Mouse (Mus musculus) spleen, postnatal 14 days (tissue): ENCODE data around the gene C1d.
A peak's percentile ranks its signal among the peaks of the same experiment; 100 is the strongest.
"Not testable (repeated sequence)": the region's sequence is repeated elsewhere in the genome, so short reads cannot be mapped to it uniquely, and the experiment has no call there.

ENCODE experiments used
- DNase-seq, 2 experiments: peaks; one replicate each; pipeline ENCODE4 v3.0.0; 2021 to 2022; ENCODE audit warnings: low spot score in 2 of 2

Gene C1d

DNA sequence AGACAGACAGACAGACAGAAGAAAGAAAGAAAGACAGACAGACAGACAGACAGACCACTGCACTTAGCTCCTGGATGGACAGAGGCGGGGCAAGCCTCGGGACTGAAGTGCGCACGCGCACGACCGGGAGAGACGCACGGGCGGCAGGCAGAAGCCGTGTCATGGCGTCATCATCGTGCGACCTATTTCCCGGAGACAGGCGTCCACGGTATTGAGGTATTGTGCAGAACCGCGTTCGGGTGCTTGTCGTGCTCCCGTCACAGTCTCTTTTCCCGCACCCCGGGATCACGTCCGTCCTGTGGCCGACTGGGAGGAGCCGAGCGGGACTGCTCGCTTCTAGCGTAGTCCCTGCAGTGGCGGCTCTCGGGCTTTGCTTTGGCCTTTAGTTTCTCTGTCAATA lies at the start of gene C1d:
Gene C1d, plus strand, starts transcription at position 137 of the 400 bp plus-strand sequence.
- peak; percentile 89 to 96 for DNase-seq

- DNase-seq = peak; percentile 90
Observed at GRCm38 (mm10) chr11:17211258-17212140, 45.9 kb upstream of the C1d start, which contains the start of gene Pno1. TSS of gene Pno1 (minus strand) at chr11:17211568.

DNA sequence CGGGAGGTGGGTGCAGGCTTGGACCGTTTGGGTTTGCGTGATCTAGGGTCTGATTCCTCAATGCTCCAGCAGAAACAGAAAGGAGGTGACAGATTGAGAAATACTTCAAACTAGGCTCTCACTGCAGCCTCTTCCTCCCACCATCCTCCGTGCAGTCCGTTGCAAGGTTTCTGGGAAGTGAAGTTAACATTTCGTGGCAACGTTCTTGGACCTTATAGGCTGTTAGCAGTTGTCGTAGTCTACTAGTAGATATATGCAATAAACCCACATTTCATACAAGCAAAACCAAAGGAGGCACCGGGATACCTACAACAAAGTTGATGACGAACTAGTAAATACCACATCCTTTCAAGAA lies 45.3 kb upstream of the C1d start:
- DNase-seq = no peak

GRCm38 (mm10) chr11:17212903-17213509 lies 44.4 kb upstream of the C1d start:
- no peak for DNase-seq

GRCm38 (mm10) chr11:17215475-17215874 lies 41.9 kb upstream of the C1d start:
- no peak for DNase-seq

DNA sequence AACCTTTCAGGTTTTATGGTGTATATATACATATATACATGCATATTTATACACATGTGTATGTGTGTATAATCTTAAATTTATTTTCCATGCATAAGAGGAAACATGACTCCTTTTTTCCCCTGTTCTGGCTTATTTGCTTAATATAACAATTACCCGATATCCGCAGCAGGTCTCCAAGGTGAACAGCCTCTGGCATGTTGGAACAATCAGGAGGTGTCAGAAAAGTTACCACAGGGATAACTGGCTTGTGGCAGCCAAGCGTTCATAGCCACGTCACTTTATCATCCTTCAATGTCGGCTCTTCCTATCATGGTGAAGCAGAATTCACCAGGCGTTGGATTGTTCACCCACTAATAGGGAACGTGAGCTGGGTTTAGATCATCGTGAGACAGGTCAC lies 36.3 kb upstream of the C1d start:
- DNase-seq = no peak

GRCm38 (mm10) chr11:17232792-17233191 lies 24.6 kb upstream of the C1d start:
- no peak for DNase-seq

DNA sequence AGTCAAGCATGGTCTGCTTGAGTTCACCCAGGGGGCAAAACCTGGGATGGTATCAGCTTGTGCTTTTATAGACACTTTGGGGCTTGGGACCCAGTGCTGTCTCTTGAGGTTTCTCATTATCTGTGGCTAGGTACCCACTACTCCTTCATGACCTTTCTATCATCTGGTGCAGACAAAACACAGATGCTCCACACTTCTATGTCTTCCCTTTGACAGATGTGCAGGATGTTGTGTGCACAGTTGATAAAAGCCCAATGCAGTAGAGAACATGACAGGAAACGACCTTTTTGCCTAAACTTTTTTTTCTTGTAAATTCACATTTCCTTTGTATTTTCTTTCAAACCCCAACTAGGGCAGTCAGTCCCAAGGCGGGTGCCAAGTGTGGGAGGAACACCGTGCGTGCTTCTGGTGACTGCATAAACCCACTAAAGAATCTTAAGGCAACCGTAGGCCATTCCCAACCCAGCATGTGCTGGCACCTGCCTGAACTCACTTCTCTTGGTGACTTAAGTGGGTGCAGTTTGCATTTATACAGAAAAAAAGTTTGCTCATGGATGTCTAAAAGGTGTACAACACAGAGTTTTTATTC lies 20.8 kb upstream of the C1d start:
- DNase-seq = no peak

DNA sequence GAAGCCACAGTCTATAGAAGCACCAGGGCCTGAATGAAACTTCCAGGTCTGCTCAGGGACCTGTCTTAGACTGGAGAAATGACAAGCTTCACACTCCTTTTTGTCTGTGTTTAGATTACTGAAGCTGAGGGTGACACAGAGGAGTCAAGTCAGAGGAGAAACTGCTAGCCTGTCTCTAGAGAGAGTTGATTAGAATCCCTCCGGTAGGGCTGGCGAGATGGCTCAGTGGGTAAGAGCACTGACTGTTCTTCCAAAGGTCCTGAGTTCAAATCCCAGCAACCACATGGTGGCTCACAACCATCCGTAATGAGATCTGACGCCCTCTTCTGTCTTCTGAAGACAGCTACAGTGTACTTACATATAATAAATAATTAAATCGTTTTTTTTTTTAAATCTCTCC lies 18.8 kb upstream of the C1d start:
- DNase-seq = not testable (repeated sequence)

- no peak for DNase-seq
Observed at GRCm38 (mm10) chr11:17248715-17249114, 8.7 kb upstream of the C1d start.

- DNase-seq = no peak
Observed at GRCm38 (mm10) chr11:17256813-17257365, 490 bp upstream of the C1d start.

GRCm38 (mm10) chr11:17257861-17258260 lies 482 bp downstream of the C1d start:
- no peak for DNase-seq

DNA sequence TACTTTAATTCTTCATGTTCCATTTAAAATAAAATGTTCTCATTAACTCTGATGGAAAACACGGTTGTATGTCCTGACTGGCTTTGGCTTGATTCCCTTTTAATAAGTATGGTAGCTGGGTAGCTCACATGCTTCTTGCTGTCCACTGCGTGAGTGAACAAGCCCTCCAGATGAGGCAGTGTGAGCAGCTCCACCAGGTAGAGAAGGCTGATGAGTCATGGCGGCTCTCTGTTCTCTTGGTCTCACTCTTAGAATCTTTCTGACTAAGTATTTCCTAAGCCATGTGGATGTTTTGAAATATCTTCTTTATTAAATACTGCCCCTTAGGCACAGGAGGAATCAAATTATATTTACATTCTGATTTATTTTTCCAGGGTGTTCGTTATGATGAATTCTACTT lies 9.8 kb downstream of the C1d start:
- DNase-seq = no peak

DNA sequence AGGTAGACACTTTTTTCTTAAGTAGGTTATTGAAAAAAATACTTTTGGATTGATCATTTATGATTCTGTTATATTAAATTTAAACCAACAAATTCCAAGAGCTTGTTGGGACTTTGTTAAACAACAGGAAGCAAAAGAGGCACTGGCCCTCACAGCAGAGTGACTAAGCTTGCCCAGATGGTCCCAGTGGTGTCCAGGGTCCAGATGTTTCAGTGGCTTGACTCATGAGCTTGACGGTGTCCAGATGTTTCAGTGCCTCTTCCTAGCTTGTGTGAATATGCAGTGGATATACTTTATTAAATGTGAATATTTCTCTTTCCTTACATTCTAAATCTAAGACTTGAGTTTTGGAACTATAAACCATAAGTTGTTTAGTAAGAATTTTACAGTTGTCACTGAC lies 11.4 kb downstream of the C1d start:
- no peak for DNase-seq

DNA sequence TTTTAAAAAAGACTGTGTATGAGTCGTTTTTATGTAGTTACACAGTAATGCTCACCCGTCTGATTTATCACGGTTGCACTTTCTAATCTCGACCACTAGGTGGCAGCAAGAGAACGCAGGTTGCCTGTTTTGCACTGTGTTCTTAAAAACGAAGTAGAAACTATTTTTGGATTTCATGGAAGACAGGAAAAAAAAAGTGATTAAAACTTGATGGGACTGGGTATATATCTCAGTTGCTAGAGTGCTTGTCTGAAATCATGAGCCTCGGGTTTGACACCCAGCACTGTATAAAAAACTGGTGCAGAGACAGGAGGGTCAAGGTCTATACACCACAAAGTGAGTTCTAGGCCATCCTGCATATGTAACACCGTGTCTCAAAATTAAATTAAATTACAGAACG lies 22.6 kb downstream of the C1d start:
- DNase-seq = no peak

GRCm38 (mm10) chr11:17284055-17284454 lies 26.7 kb downstream of the C1d start:
- peak in 1 of 2 experiments; percentile 8 for DNase-seq

- DNase-seq = no peak
Observed at GRCm38 (mm10) chr11:17288884-17289283, 31.5 kb downstream of the C1d start.

DNA sequence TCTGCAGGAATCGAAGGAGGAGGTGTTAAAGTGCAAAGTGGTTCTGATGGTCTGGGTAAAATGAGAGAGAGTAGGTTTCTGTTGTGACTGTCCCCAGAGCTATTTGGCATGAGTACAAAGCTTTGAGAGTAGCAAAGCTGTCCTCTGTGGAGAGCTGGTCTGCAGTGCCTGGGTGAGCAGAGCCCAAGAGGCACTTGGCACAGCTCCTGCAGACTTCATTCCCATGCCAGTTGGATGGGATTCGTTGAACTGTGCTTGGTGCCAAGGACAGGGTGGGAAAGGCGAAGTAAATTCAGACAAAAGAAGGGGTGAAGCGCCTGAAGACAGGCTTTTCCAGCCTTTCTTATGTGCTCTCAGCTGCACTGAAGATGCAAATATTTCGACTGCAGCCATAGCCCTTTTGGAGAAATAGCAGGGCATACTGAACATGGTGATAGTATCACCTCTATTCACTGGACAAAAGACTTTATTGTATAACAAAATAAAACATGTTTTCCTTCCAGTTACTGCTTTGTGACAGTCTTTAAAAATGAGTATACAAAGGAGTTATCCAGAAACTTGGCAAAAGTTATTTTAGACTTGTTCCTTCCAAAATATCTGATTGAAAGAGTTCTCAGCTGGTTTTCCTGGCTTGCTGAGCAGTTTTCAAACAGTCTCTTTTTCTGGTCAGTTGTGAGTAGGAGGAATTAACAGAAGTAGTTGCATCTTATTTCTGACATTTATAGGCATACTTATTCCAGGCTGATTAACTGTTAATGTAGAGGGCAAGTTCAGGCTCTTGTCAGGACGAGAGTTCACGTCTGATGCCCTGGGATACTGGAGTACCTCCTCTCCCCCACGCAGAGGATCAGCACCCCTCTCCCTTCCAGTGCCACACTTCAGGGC lies 48.9 kb downstream of the C1d start:
- no peak for DNase-seq

DNA sequence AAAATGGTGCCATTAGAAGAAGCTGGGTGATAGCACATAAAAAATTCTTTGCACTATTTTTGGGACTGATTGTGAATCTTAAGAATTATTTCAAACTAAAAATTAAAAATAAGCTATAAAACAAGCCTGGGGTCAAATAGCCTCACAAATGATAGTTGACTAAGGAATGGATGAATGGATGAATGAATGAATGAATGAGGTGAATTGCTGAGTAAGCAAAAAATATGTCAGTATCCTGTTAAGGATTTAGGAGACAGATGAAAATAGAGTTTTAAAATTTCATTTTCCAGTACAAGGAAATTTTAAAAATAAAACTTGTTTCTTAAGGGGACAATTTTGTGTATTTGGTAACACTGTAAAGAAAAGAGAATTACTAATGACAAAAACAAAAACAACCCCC lies 50.1 kb downstream of the C1d start:
- no peak for DNase-seq
